Mouse (Mus musculus): Measurements from ENCODE around the gene Gm21996.
"Not testable (repeated sequence)": the region's sequence is repeated elsewhere in the genome, so short reads cannot be mapped to it uniquely, and the experiment has no call there.

GRCm38 (mm10) chrY:89745432-89745831 lies at the start of gene Gm21996:
- TF ChIP-seq CTCF (conservative IDR thresholded peaks at IDR 0.05; ENCODE audit: insufficient read depth, insufficient read length, low read depth, low read length); POLR2A (IDR thresholded peaks at IDR 0.05; ENCODE audit: low read depth, low read length): not testable (repeated sequence)
